Mouse (Mus musculus): ENCODE measurements around the gene Tspan7.

Tspan7 gene

DNA sequence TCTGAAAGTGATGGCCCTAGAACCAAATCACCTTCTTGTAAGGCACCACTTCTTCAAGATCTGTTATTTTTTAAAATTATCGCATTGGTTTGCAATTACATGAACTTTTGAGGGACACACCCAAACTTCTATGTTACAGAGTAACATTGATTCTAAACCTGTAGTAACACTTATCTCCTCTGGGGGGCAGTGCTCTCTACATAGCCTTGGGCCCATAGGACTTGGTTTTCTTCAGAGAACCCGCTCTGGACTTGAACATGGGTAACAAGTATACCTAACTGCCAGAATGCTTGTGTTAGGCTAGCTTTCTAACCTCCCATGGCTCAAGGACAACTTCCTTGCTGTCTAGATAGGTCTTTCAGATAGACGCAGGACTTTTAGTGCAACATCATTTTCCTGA is 64.8 kb downstream of the Tspan7 start:
- DNase-seq, result no peak

DNA sequence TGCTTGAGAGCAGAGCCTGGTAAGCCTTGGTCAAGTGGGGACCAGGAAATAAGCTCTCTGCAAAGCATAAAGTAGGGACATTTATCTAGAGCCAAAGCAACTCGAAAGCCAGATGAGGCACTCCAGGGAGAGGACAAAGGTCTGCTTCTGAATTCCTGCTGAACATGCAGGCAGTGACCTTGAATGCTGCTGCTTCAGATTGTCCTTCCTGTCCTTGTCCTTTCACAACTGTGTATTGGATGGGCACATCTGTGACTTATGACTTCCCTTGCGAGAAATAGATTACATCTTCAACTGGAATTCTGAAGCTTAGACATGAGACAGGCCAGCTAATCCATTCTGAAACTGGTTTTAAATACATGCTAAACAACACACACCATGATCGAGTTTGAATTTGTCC is 71.9 kb downstream of the Tspan7 start:
- DNase-seq, result no peak

DNA sequence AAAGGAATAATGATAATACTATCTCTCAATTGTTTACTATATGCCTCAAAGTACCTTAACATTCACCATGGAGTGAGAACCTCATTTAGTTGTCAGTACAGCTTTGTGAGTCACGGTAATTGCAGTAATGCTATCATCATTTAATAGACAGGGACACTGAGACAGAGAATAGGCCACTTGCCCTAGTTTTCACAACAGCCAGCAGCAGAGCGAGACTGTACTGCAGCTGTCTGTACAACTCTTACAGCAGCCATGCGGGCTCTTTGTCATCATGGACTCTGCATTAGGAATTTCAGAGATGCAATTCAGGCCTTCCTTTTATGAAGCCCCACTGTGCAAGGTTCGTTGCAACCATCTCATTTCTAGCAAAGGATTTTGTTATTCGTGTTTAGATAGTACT is 72.6 kb downstream of the Tspan7 start:
- DNase-seq, result no peak

DNA sequence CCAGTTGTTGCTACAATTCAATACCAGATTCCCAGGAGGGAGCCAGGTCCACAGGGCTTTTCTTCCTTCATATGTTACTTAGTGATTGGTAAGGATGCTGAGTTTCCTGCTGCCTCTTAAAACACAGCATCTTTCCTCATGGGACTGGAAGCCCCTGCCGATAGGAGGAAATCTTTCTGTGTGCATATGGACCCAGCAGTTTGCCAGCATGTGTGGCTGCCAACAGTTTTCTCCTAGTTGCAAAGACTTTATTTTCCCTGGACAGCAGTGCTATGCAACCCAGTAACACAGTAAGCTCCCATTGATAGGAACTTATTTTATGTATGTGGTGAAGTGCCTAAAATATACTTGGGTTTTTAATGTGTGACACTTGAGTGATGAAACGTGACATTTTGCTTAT is 73.7 kb downstream of the Tspan7 start:
- DNase-seq, result no peak

DNA sequence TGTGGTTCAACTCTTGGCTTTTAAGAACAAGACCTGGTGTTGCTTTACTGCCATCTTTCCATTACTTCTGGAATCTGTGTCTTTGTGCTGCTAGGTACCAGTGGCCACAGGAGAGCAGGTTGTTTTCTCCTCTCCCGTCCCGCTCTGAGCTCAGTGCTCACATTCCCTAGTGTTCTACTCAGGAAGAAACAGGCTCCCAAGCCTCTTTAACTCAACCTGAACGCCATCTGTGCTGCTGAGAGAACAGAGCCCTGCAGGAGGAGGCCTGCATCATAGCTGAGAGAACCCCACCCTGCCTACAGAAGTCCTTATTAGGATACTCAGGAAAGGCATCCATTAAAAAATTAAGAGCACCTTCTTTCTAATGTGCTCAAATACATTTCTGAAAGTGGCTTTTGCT is 80.9 kb downstream of the Tspan7 start:
- DNase-seq, result peak; percentile 40

DNA sequence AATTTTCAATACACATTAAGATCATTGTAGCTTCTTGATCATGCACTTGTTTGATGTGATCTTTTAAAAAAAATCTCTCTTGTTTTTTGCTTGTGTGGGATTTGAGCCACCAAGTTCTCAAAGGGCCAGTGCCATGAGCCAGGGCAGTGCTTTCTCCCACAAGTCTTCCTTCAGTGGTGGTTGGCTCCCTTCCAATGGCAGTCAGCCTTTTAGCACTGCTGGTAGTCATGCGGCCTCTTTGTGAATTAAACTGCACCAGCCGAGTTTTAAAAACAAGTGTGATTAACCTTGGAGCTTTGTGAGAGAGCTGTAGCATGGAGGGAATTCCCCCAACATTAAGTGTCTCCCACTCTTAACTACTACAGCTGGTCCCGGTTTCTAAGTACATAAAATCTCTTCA is 89.6 kb downstream of the Tspan7 start:
- DNase-seq, result peak; percentile 52

DNA sequence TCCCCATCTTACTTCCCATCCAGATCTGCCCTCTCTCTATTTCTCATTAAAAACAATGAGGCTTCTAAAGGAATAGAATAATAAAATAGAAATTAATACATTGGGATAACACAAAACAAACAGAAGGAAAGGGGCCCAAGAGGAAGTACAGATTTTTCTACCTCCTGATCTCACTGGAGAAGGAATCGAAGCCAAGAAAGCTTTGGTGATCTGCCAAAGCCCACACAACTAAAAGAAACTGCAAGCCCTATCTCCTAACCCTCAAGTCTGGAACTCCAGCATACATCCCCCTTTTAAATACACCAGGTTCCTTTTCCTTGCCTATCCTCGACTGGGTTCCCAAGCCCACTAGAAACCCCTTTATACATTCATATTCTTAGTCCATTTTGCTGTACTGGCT is 90.4 kb downstream of the Tspan7 start:
- peak; percentile 37 for DNase-seq

DNA sequence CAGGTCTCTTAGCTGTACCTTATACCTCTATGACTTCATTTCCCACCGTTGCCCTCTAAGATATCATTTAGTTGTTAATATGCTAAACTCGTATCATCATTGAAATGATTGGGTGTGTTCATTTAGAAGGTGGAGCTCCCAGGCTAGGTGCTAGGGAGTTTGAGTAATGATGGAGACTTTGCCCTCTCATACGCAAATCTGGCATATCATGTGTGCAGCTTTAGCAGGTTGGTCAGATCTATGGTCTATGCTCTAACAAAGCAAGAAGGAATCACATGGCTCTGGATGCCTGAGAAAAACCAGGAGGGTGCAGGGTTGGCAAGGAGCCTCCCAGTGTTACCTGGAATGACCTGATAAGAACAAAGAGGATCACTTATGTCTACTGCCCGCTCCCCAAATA is 91.4 kb downstream of the Tspan7 start:
- no peak for DNase-seq

DNA sequence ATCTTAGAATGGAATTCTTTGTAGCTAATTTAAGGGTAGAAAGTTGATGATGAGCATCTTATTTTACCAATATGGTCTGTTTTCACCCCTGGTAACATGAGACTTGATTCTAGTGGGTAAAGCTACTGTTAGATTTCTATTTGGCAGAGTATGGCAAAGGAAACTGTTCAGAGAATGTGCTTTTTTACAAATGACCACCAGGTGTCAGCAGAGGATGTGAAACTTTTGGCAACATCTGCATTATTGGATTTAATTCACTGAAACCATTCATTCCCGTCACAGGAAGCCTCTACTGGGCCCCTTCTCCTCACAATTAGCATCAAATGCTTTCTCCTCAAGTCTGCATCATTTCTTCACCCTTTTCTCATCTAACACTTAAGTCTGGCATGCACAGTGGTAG is 92.4 kb downstream of the Tspan7 start:
- no peak for DNase-seq

DNA sequence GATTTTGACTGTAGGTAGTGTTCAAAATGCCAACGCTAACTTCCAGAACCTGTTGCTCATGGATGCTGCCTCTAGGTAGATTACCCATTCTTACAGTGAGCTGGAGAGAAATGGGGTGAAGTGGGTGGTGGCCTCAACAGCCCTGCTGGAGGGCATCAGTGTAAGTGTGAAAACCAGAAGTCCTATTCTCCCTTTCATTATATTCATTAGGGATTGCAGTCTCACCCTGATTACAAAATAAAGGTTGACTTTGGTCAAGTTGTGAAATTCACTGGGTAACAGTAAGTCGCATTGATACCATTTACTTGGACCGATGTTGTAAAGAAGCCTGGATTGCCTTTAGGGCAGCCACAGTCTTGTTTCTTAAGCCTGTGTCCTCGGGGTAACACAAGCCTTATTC is 97.8 kb downstream of the Tspan7 start:
- DNase-seq, result no peak

DNA sequence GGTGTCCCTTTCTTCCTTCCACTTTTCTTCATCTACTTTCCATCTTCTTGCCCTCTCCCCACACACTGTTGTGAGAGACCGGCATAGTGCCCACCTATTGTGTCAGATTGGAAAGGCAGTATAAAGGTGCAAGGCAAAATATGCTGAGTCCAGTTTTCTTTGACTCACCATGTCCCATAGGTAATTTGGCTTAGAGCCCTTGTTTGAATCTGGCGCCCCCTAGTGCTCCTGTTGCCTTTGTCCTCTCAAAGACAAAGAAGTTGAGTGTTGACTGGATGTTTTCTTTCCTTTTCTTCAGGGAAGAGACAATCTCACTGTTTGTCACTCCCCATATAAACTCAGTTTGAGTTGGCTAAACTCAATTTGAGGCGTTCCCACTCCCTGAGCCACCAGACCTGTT is 107.3 kb downstream of the Tspan7 start:
- no peak for DNase-seq

DNA sequence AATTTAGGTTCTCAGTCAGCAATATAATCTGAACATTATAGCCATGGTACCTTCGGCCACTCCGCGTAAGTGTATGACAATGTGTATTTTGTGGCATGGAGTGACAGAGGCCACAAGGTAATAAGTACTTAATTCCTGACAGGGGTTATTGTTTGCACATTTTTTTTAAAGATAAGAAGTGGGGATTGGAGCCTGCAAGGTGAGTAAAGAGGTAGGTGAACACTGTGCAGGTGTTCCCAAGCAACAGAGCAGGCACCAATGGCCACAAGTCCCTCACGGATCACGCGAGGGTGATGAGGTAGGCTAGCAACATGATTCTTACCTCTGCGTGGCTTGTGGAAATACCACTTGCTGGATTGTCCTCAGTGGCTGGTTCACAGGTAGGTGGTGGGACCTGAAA is 108.6 kb downstream of the Tspan7 start:
- DNase-seq, result no peak

DNA sequence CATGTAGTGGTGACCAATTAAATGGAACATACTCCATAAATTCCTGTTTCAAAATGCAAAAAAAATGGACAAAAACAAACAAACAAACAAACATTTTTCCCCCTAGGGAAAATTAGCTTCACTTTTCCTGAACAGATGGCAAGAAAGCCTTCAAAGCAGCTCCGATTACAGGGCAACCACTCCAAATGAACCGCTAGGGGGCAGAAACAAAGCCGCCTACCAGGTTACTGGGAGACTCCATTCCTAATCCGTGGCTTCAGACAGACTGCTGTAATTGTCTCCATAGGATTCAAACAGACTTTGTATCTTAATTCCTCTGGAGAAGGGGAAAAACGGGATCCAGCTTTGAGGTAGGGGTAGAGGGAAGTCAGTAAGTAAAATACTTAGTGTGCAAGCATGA is 132.2 kb downstream of the Tspan7 start:
- DNase-seq, result peak; percentile 11

DNA sequence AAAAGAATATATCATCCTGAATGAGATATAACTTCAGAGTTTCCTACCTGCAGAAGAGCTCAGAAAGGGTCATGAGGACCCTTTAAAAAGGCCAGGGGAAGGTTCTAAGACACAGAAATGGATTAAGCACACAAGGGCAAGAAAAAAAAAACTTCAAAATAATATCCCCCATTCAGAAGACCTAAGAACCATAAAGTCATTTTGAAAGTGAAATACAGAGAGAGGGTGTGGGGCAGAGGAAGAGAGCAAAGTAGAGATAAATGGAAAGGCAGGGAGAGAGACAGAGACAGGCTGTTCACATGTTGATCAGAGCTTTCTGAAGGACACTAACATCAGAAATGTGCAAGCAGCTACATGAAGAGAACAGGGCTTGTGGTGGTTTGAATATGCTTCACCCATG is 156.1 kb downstream of the Tspan7 start:
- no peak for DNase-seq

All from cerebellum, adult 11-12 months (tissue).